21 mouse cellular contexts compared by ENCODE assay signal in the genomic region with DNA sequence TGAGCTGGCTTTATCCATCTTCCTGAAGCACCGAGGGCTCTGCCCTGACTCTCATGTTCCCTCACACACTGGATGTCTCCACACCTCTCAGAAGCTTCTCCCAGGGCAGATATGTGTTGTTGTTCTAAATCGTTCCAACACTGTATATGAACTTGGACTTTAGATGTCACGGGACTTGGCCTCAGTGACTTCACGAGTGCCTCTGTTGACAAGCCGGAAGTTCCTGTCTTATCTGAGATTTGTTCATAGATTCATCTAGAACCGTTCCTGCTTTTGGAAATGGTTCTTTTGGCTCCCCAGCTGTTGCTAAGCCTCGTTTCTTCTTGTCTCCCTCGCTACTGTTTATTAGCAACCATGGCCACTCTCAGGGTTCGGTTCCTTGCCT. TPM values are rescaled to one million over a fixed set of nuclear protein-coding genes. Genes with fewer than 3 reads are reported as not detected.
DNase-seq lines count a peak whose midpoint lies in the region; ATAC-seq and TF ChIP-seq lines count a peak whose summit lies in the region.
"Had no signal": no experiment of that assay in that cellular context is flagged by ENCODE, and none has a peak within 500 bp of the region (broad histone marks: within the 10 kb centered on the region; RNA-seq: fewer than 3 reads in every experiment).

No protein-coding gene starts in this region.

- H3K9ac ChIP-seq in heart, embryonic 15.5 days: no peak overlapping the region
- no peak overlapping the region; the same call in 1 of the 2 replicates for H3K9ac ChIP-seq in liver, embryonic 15.5 days
- H3K9ac ChIP-seq: forebrain, embryonic 13.5 days; hindbrain, embryonic 14.5 days; limb, embryonic 15.5 days; midbrain, embryonic 15.5 days; neural tube, embryonic 13.5 days had no signal

- H3K4me2 ChIP-seq in heart, embryonic 15.5 days: no peak overlapping the region
- H3K4me2 ChIP-seq in liver, embryonic 15.5 days: peak overlapping the region; percentile 51
- H3K4me2 ChIP-seq: forebrain, embryonic 13.5 days; hindbrain, embryonic 14.5 days; limb, embryonic 15.5 days; midbrain, embryonic 15.5 days; neural tube, embryonic 13.5 days had no signal

- intact Hi-C loops in heart, postnatal 25 days (cut with DNase I): no loop called here

- no peak for TF ChIP-seq CTCF in cerebellum, adult 2 months (IDR thresholded peaks at IDR 0.05; ENCODE audit: borderline replicate concordance, insufficient read depth, low read depth, low read length)
- TF ChIP-seq CTCF in E14TG2a.4 (conservative IDR thresholded peaks at IDR 0.05; ENCODE audit: low read length): no peak

- peaks cover 49% of the 10 kb centered on the region for H3K36me3 ChIP-seq in heart, embryonic 15.5 days
- no peaks in the 10 kb centered on the region for H3K36me3 ChIP-seq in E14TG2a.4 (ENCODE audit: insufficient read depth, low read length)
- H3K36me3 ChIP-seq in liver, embryonic 15.5 days (replicated peaks): peaks cover 46% of the 10 kb centered on the region

- 81% methylated on average over 9 of the region's 9 CpGs for WGBS in cerebellum, adult 2 months
- 69% methylated on average over 9 of the region's 9 CpGs for WGBS in heart, embryonic 15.5 days
- 37% methylated on average over 9 of the region's 9 CpGs for WGBS in liver, embryonic 15.5 days (ENCODE audit: insufficient replicate concordance)

- no peak for DNase-seq in cerebellum, adult 2 months
- no peak for DNase-seq in cerebellum, adult 18-20 months
- no peak for DNase-seq in heart, postnatal 25 days (ENCODE audit: low spot score)
- DNase-seq in layer of hippocampus, postnatal 25 days (ENCODE audit: extremely low spot score in 1 of 2, low spot score in 1 of 2): no peak
- no peak for DNase-seq in right cerebral cortex, postnatal 4 days
- DNase-seq: adrenal gland, postnatal 25 days; cerebellum, postnatal 10 days; heart, postnatal 36 days; kidney, postnatal 25 days; lung, postnatal 4 days; retina, postnatal 1 day; right cerebral cortex, postnatal 25 days had no signal

- TF ChIP-seq POLR2A in cerebellum, adult 2 months (IDR thresholded peaks at IDR 0.05; ENCODE audit: borderline replicate concordance, insufficient read depth, low read length): no peak

- peak overlapping the region; percentile 70 for H3K27ac ChIP-seq in cerebellum, adult 2 months (ENCODE audit: insufficient read depth, low read length)
- peak overlapping the region; percentile 64; the same call in 1 of the 2 replicates for H3K27ac ChIP-seq in heart, embryonic 15.5 days
- H3K27ac ChIP-seq in liver, embryonic 15.5 days (replicated peaks): peak overlapping the region; percentile 64
- H3K27ac ChIP-seq: forebrain, embryonic 13.5 days; hindbrain, embryonic 14.5 days; limb, embryonic 15.5 days; midbrain, embryonic 15.5 days; neural tube, embryonic 13.5 days had no signal

- H3K4me3 ChIP-seq in cerebellum, adult 2 months (replicated peaks; ENCODE audit: insufficient read depth, low read depth, low read length): no peak overlapping the region
- H3K4me3 ChIP-seq in heart, embryonic 15.5 days: no peak overlapping the region
- H3K4me3 ChIP-seq in E14TG2a.4 (replicated peaks; ENCODE audit: low read length): peak overlapping the region; percentile 20; the same call in 1 of the 2 replicates
- H3K4me3 ChIP-seq in liver, embryonic 15.5 days (replicated peaks): no peak overlapping the region
- H3K4me3 ChIP-seq: forebrain, embryonic 13.5 days; limb, embryonic 15.5 days; midbrain, embryonic 15.5 days; neural tube, embryonic 13.5 days had no signal

- H3K4me1 ChIP-seq in cerebellum, adult 2 months (ENCODE audit: control insufficient read depth, insufficient read depth, low read length): peaks cover 32% of the 10 kb centered on the region
- peaks cover 33% of the 10 kb centered on the region for H3K4me1 ChIP-seq in heart, embryonic 15.5 days (replicated peaks)
- peaks cover 83% of the 10 kb centered on the region for H3K4me1 ChIP-seq in E14TG2a.4 (replicated peaks; ENCODE audit: low read depth, low read length)
- peaks cover 46% of the 10 kb centered on the region for H3K4me1 ChIP-seq in liver, embryonic 15.5 days (replicated peaks)
- H3K4me1 ChIP-seq: forebrain, embryonic 13.5 days; limb, embryonic 15.5 days; midbrain, embryonic 15.5 days; neural tube, embryonic 13.5 days had no signal

- H3K27me3 ChIP-seq in cerebellum, adult 2 months (ENCODE audit: control insufficient read depth, insufficient read depth, low read length): no peaks in the 10 kb centered on the region
- H3K27me3 ChIP-seq in heart, embryonic 15.5 days: no peaks in the 10 kb centered on the region
- no peaks in the 10 kb centered on the region for H3K27me3 ChIP-seq in E14TG2a.4 (ENCODE audit: insufficient read depth, low read length)
- no peaks in the 10 kb centered on the region for H3K27me3 ChIP-seq in liver, embryonic 15.5 days
- H3K27me3 ChIP-seq: forebrain, embryonic 13.5 days; limb, embryonic 15.5 days; midbrain, embryonic 15.5 days; neural tube, embryonic 13.5 days had no signal

- no peaks in the 10 kb centered on the region for H3K9me3 ChIP-seq in heart, embryonic 15.5 days (replicated peaks)
- H3K9me3 ChIP-seq in E14TG2a.4 (ENCODE audit: low read length): no peaks in the 10 kb centered on the region
- H3K9me3 ChIP-seq in liver, embryonic 15.5 days (replicated peaks): no peaks in the 10 kb centered on the region
- H3K9me3 ChIP-seq: forebrain, embryonic 13.5 days; limb, embryonic 15.5 days; midbrain, embryonic 15.5 days; neural tube, embryonic 13.5 days had no signal

- ATAC-seq in heart, embryonic 15.5 days (replicated peaks; ENCODE audit: insufficient number of reproducible peaks, insufficient read depth, low FRiP score, low read depth): no peak
- ATAC-seq in liver, embryonic 15.5 days (ENCODE audit: insufficient read depth): 0 out of 2 replicates have a peak, but pooled peaks have one; percentile 8
- ATAC-seq: forebrain, embryonic 13.5 days; midbrain, embryonic 15.5 days had no signal

RNA-seq across cellular contexts. Expression of a gene that starts 22.2 kb away (rescaled TPM):
- polyA plus RNA-seq in cerebellum, adult 2 months (2012; rRNA removed): 14.7 and 16.8 TPM in 2 replicates
- 16.7 and 19.0 TPM in 2 replicates for polyA plus RNA-seq in heart, embryonic 15.5 days (2015; fragmentation: Nextera tagmentation; extraction: Ambion mirVana)
- total RNA-seq in heart, postnatal 25 days (2021): 10 to 100 TPM in 1 of 2 experiments, 1 to 10 TPM in 1; 9.9 to 10.2 TPM
- 13.7 and 14.8 TPM in 2 replicates for polyA plus RNA-seq in liver, embryonic 15.5 days (2015; fragmentation: Nextera tagmentation; extraction: Ambion mirVana)
- total RNA-seq in layer of hippocampus, postnatal 25 days (2021): 10 to 100 TPM; 10.8 to 12.6 TPM

RNA-seq across cellular contexts. Expression of a gene that starts 23.4 kb away (rescaled TPM):
- 471 and 489 TPM in 2 replicates for polyA plus RNA-seq in cerebellum, adult 2 months (2012; rRNA removed)
- polyA plus RNA-seq in heart, embryonic 15.5 days (2015; fragmentation: Nextera tagmentation; extraction: Ambion mirVana): 119 and 127 TPM in 2 replicates
- 100 to 1,000 TPM; 887 to 925 TPM for total RNA-seq in heart, postnatal 25 days (2021)
- polyA plus RNA-seq in liver, embryonic 15.5 days (2015; fragmentation: Nextera tagmentation; extraction: Ambion mirVana): 22.2 and 24.3 TPM in 2 replicates
- total RNA-seq in layer of hippocampus, postnatal 25 days (2021): 100 to 1,000 TPM; 348 to 370 TPM

RNA-seq across cellular contexts. Expression of a gene that starts 49.7 kb away (rescaled TPM):
- 83.6 and 88.3 TPM in 2 replicates for polyA plus RNA-seq in cerebellum, adult 2 months (2012; rRNA removed)
- 77.6 and 78.1 TPM in 2 replicates for polyA plus RNA-seq in heart, embryonic 15.5 days (2015; fragmentation: Nextera tagmentation; extraction: Ambion mirVana)
- total RNA-seq in heart, postnatal 25 days (2021): 100 to 1,000 TPM; 102 to 106 TPM
- 20.4 and 23.8 TPM in 2 replicates for polyA plus RNA-seq in liver, embryonic 15.5 days (2015; fragmentation: Nextera tagmentation; extraction: Ambion mirVana)
- 10 to 100 TPM; 48.7 to 53.0 TPM for total RNA-seq in layer of hippocampus, postnatal 25 days (2021)

RNA-seq across cellular contexts. Expression of a gene that starts 51.2 kb away (rescaled TPM):
- polyA plus RNA-seq in cerebellum, adult 2 months (2012; rRNA removed): 24.3 and 30.9 TPM in 2 replicates
- 1.6 and 1.7 TPM in 2 replicates for polyA plus RNA-seq in heart, embryonic 15.5 days (2015; fragmentation: Nextera tagmentation; extraction: Ambion mirVana)
- total RNA-seq in heart, postnatal 25 days (2021): under 1 TPM; 0.81 to 0.91 TPM
- 0.06 TPM in 1 of 2 replicates, not detected in the other for polyA plus RNA-seq in liver, embryonic 15.5 days (2015; fragmentation: Nextera tagmentation; extraction: Ambion mirVana)
- 10 to 100 TPM; 10.9 to 12.4 TPM for total RNA-seq in layer of hippocampus, postnatal 25 days (2021)
- total RNA-seq: gastrocnemius, postnatal 25 days had no signal
